Mouse (Mus musculus) liver, embryonic 14.5 days (tissue): ENCODE data around the gene Tbx5.

ENCODE experiments used
- CTCF ChIP-seq: IDR thresholded peaks from 2 replicates; pipeline ENCODE4 v1.5.1; 2016; ENCODE audit warnings: antibody characterized with exemption, low read depth, control low read depth
- EP300 ChIP-seq: IDR thresholded peaks from 2 replicates; pipeline ENCODE4 v1.6.1; 2016; ENCODE audit warnings: antibody characterized with exemption, low read depth

DNA sequence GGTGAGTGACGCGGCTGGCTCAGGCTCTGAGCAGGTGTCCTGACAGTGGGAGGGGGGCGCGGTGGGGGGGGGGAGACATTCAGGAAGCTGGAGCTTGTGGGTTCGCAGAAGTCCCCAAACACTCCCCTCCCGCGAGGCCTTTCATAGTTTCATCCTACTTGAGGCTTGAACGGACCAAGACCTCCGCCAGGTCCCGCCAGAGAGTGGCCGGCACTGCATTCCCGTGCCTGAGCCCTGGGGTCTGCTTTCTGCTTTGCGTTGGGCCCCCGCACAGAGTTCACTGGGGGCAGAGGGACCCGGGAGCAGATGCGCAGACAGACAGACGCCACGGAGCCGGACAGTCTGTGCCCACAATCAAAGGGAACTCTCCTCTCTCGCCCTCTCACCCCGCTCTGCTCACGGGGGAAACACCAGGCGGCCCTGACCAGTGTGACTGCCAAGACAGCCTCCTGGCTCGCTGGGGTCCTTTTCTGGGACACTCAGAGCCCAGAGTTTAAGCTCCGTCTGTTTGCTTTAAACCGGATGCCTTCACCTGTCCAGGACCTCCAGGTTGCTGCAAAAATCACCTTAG is 34.8 kb upstream of the Tbx5 start:
- TF ChIP-seq CTCF (no peak), EP300 (no peak)
